Mouse (Mus musculus) megakaryocyte, embryonic 14.5 days (primary cell): ENCODE results near the gene Iqca. TPM values are rescaled to one million over a fixed set of nuclear protein-coding genes. Genes with fewer than 3 reads are reported as not detected.

Source experiments
- H3K27me3 ChIP-seq: replicated peaks from 2 replicates; pipeline ENCODE3; 2012; ENCODE audit warnings: inconsistent platforms
- H3K36me3 ChIP-seq: replicated peaks from 2 replicates; pipeline ENCODE3; 2012; ENCODE audit warnings: low read length, inconsistent platforms, mixed read lengths
- H3K4me1 ChIP-seq: 2 replicates; pipeline ENCODE4 v1.6.1; 2012; ENCODE audit warnings: inconsistent platforms
- H3K4me3 ChIP-seq: replicated peaks from 2 replicates; pipeline ENCODE3; 2012; ENCODE audit warnings: moderate library complexity, mild to moderate bottlenecking, inconsistent platforms
- H3K9me3 ChIP-seq: 2 replicates; pipeline ENCODE4 v1.6.1; 2012; ENCODE audit warnings: inconsistent platforms
- FLI1 ChIP-seq: IDR thresholded peaks from 2 replicates; pipeline ENCODE4 v1.6.1; 2012; ENCODE audit warnings: low read length, inconsistent platforms, mixed read lengths
- GATA1 ChIP-seq: IDR thresholded peaks from 3 replicates; pipeline ENCODE4 v1.6.1; 2012; ENCODE audit warnings: mixed read lengths, low read length, inconsistent platforms, borderline replicate concordance
- polyA plus RNA-seq: library from polyadenylated mRNA; stranded (reverse); fragments of >175 nt; gene quantifications from 2 replicates; pipeline ENCODE4 v1.2.3, GENCODE M21; 2012; ENCODE audit warnings: low replicate concordance; ENCODE audit not compliant: insufficient read depth

Iqca gene
- polyA plus RNA-seq, 1 experiment, result not detected

- no peak overlapping the region for H3K4me3 ChIP-seq
- no peaks in the 10 kb centered on the region for H3K36me3 ChIP-seq
- TF ChIP-seq FLI1 (no peak), GATA1 (no peak)
- H3K9me3 ChIP-seq, result no peaks in the 10 kb centered on the region
- H3K27me3 ChIP-seq, result peaks cover 19% of the 10 kb centered on the region
- no peaks in the 10 kb centered on the region for H3K4me1 ChIP-seq
These were observed 153.3 kb downstream of the Iqca start for GRCm38 (mm10) chr1:89999858-90000257.

GRCm38 (mm10) chr1:89998696-89999095, 154.5 kb downstream of the Iqca start:
- Histone ChIP-seq H3K4me1 (no peaks in the 10 kb centered on the region), H3K9me3 (no peaks in the 10 kb centered on the region), H3K27me3 (peaks cover 28% of the 10 kb centered on the region), H3K36me3 (no peaks in the 10 kb centered on the region), H3K4me3 (no peak overlapping the region)
- TF ChIP-seq FLI1 (no peak), GATA1 (no peak)

GRCm38 (mm10) chr1:89998076-89998475, 155.1 kb downstream of the Iqca start:
- H3K4me1 ChIP-seq, result no peaks in the 10 kb centered on the region
- TF ChIP-seq GATA1 (no peak), FLI1 (no peak)
- no peaks in the 10 kb centered on the region for H3K9me3 ChIP-seq
- H3K27me3 ChIP-seq, result peaks cover 35% of the 10 kb centered on the region
- H3K4me3 ChIP-seq, result no peak overlapping the region
- no peaks in the 10 kb centered on the region for H3K36me3 ChIP-seq

- H3K4me1 ChIP-seq, result no peaks in the 10 kb centered on the region
- no peak for TF ChIP-seq GATA1
- TF ChIP-seq FLI1, result no peak
- H3K9me3 ChIP-seq, result no peaks in the 10 kb centered on the region
- no peak overlapping the region for H3K4me3 ChIP-seq
- H3K36me3 ChIP-seq, result no peaks in the 10 kb centered on the region
- H3K27me3 ChIP-seq, result peaks cover 60% of the 10 kb centered on the region
These were observed 160.9 kb downstream of the Iqca start for GRCm38 (mm10) chr1:89992256-89992655.

Other genes starting within 250 kb of the Iqca start
- 68.4 and 75.9 TPM in 2 replicates for gene Gbx2, start 222.2 kb downstream of the Iqca start, polyA plus RNA-seq
- not detected in 2 replicates for gene Asb18, start 138.7 kb downstream of the Iqca start, polyA plus RNA-seq
- 0.13 TPM in 1 of 2 replicates, not detected in the other for gene Ackr3, start 50.6 kb upstream of the Iqca start, polyA plus RNA-seq